Mouse (Mus musculus) G1E (cell line): ENCODE results near the gene L3mbtl4.

Experiments used
- CTCF ChIP-seq: IDR thresholded peaks from 2 replicates; pipeline ENCODE4 v1.5.1; 2012; ENCODE audit warnings: low read depth, low read length, inconsistent platforms, mixed read lengths
- POLR2AphosphoS5 ChIP-seq: IDR thresholded peaks from 2 replicates; pipeline ENCODE4 v1.6.1; 2012; ENCODE audit warnings: low read depth, low read length, inconsistent platforms; ENCODE audit not compliant: insufficient replicate concordance
- TAL1 ChIP-seq: conservative IDR thresholded peaks from 2 replicates; pipeline ENCODE4 v1.6.1; 2012; ENCODE audit warnings: low read depth, low read length, inconsistent platforms, mixed read lengths

DNA sequence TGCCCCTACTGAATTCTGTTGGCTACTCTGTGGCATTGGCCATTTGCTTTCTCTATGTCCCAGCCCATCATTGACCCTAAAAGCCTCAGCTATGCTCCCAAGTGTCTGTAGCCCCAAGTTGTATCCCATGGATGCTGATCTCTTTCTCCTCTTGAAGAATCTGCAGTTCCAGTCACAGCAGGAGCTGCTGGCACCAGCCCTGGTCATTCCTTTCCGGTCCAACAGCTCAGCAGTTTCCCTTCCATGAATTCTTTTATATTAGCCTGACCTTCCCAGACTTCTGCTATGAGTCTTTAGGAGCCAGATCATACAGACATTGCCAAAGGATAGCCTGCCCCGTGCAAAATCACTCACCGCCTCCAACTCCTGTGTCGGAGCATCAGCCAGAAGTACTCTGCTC, 520.1 kb downstream of the L3mbtl4 start:
- TF ChIP-seq CTCF, result no peak
- TF ChIP-seq POLR2AphosphoS5, result no peak
- TF ChIP-seq TAL1, result no peak
